Mouse (Mus musculus) lung, adult 2 months (tissue): Measurements from ENCODE around the gene Tesmin.

Experiments used
- CTCF ChIP-seq: fragments of 200-500 bp; IDR thresholded peaks from 2 replicates; pipeline ENCODE4 v1.5.1; 2011; ENCODE audit warnings: mild to moderate bottlenecking, low read length, control low read depth; ENCODE audit not compliant: insufficient read depth
- POLR2A ChIP-seq: fragments of 200-500 bp; IDR thresholded peaks from 2 replicates; pipeline ENCODE4 v1.6.1; 2011; ENCODE audit warnings: low read depth, mild to moderate bottlenecking, control low read depth, low read length, borderline replicate concordance; ENCODE audit errors: extremely low read depth

- no peak for TF ChIP-seq CTCF
- no peak for TF ChIP-seq POLR2A
Measured at GRCm38 (mm10) chr19:3402390-3402789, 13.7 kb downstream of the Tesmin start.
